Mouse (Mus musculus) G1E (cell line): ENCODE measurements at regions not wholly inside any gene's neighbourhood (a gene's known extent, or its start where the extent isn't known, plus 50 kb on each side); places are given as distances from the start of the nearest gene placed in this dataset.

Source experiments
- CTCF ChIP-seq: IDR thresholded peaks from 2 replicates; pipeline ENCODE4 v1.5.1; 2012; ENCODE audit warnings: low read depth, low read length, inconsistent platforms, mixed read lengths
- GATA1 ChIP-seq: IDR thresholded peaks from 2 replicates; pipeline ENCODE4 v1.6.1; 2012; ENCODE audit warnings: borderline replicate concordance, low read length, inconsistent platforms, mixed read lengths
- GATA2 ChIP-seq: IDR thresholded peaks from 2 replicates; pipeline ENCODE4 v1.6.1; 2012; ENCODE audit warnings: low read depth, low read length, inconsistent platforms, borderline replicate concordance
- POLR2AphosphoS5 ChIP-seq: IDR thresholded peaks from 2 replicates; pipeline ENCODE4 v1.6.1; 2012; ENCODE audit warnings: low read depth, low read length, inconsistent platforms; ENCODE audit not compliant: insufficient replicate concordance
- TAL1 ChIP-seq: conservative IDR thresholded peaks from 2 replicates; pipeline ENCODE4 v1.6.1; 2012; ENCODE audit warnings: low read depth, low read length, inconsistent platforms, mixed read lengths

- TF ChIP-seq GATA1 (no peak), CTCF (no peak), POLR2AphosphoS5 (no peak), TAL1 (no peak), GATA2 (no peak)
Measured at GRCm38 (mm10) chr13:47777206-47778099, 483.6 kb upstream of the Id4 start.
